Mouse (Mus musculus) left cerebral cortex, postnatal 10 days (tissue): ENCODE data around the gene Hoxd13. TPM values are rescaled to one million over a fixed set of nuclear protein-coding genes. Genes with fewer than 3 reads are reported as not detected.

Source experiments
- DNase-seq, 2 experiments: peaks; one replicate each; pipeline ENCODE4 v3.0.0; 2021 to 2022; ENCODE audit warnings: low spot score in 2 of 2, mixed read lengths in 1 of 2; ENCODE audit errors: extremely low spot score in 1 of 2
- intact Hi-C: fragments of 180-260 bp; cut with DNase I; formaldehyde crosslinking; loops from one replicate; pipeline ENCODE4 v1.15.1; 2025
- total RNA-seq, 2 experiments: library from RNA; stranded (reverse); gene quantifications; 2 replicates each; pipeline ENCODE4 v1.2.3; 2021

The Hoxd13 gene
- total RNA-seq, 2 experiments from 2014 or later: not detected

DNA sequence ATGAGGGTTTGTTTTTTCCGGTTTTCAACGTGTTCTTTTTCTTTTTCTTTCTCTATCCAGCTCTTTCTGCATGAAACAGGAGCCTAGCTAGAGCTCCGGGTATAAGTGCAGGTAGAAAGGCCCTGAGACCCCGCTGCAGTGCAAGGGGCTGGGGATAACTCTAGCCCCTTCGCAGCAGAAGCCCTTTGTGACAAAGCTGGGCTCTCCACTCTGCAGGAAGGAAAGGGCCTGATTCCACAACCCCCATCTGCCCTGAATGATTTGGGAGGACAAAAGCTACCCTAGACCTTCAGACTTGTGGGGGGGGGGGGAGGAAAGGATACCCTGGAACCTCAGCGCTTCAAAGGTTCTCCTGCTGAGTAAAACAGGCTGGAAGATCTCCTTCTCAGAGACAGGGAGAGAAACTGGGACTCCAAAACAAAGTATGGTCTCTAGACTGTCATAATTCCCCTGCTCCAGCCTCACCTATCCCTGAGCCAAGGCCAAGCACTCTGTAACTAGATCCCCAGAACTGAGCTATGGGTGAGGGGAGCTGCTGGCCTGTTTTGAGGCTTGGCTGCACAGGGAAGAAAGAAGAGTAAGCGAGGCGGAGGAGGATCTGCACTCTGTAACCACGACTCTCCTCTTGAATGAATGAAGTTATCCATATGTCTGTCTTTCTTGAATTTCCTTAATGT lies 8.4 kb downstream of the Hoxd13 start:
- intact Hi-C loops: no loop called here
- DNase-seq: no peak

DNA sequence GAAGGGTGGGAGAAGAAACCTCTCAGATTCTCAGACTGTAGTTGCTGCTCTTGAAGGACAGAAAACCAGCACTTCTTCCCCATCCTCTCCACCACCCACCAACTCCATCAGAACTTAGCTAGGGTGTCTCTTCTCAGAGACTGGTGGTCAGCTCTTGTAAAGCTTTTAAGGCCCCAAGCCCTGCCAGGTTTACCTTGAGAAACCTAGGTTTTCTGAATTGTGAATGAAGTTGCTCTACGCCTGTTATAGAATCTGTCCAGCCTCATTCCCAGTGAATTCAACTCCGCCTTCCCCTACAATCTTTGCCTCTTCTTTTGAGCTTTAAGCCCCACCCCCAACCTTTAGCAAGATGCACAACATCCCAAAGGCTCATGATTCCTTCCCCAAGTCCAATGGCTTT lies 9.0 kb downstream of the Hoxd13 start:
- intact Hi-C loops: no loop called here
- DNase-seq: no peak

DNA sequence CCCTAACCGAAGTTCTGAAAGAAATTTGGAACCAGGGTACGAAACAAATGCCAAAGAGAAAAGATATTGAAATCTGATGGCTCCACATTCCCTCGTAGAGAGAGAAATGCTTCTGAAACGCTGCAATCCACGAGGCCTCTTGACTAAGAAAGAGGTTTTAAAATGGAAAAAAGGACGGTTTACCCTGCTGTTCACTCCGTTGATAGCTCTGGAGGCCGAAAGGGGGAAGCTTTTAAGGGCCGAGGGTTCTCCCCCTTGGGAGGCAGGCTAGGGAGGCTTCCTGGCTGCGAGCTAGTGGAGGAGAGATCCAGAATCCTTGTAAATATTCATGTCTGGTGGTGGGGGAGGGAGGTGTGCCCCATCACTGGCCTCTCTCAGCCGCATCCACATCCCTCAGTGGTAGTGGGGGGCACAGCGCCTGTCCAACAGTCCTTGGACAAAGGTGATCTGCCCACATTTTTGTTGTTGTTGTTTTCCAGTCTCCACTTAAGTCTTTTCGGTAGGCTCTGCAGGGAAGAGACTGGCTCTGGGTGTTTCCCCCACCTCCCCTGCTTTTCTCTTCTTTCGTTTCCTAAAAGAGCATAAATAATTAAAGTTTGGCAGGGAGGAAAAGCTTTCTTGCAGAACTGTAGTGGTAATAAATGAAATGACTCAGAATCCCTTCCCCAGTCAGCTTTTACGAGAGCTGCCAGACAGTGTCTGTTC lies 10.9 kb downstream of the Hoxd13 start, which contains the start of gene Hoxd11:
Gene Hoxd11, plus strand, starts transcription at position 667 of the 705 bp plus-strand sequence.
- DNase-seq: no peak
- intact Hi-C loops: no loop called here

DNA sequence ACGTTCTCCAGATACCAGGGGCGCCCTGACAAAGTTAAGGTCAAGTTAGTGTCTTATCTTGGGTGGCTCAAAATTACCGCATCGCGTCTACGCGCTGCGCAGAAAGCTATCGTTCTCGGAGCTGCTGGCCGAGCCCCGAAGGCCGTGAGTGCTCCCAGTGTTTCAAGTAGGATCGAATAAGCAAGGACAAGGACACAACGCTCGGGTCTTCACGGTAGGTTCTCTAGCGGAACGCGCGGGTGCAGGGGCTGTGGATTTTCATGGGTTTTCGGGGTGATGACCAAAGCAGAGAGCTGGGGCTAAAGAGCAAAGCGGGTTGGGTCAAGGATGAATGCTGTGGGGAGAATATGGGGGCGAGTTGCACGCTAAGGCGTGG lies 11.5 kb downstream of the Hoxd13 start:
- intact Hi-C loops: no loop called here
- DNase-seq: no peak

DNA sequence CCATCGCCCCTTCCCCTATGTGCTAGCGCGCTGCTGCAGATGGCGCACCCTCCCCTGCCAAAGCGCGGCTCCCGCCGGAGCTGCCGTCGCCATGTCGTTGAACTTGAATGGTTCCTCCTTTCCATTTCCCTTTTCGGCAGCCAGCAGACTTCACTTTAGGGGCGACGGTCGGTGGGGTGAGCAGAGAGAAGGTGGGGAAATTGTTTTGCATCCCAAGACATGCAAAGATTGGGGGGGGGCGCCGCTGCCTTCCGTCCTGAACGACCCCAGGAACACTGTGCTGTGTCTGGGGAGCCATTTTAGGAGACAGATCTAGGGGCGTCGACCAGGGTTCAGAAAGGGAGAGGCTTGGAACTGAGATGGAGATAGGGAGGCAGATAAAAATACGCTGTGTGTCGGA lies 11.9 kb downstream of the Hoxd13 start:
- no peak for DNase-seq
- intact Hi-C loops: no loop called here

DNA sequence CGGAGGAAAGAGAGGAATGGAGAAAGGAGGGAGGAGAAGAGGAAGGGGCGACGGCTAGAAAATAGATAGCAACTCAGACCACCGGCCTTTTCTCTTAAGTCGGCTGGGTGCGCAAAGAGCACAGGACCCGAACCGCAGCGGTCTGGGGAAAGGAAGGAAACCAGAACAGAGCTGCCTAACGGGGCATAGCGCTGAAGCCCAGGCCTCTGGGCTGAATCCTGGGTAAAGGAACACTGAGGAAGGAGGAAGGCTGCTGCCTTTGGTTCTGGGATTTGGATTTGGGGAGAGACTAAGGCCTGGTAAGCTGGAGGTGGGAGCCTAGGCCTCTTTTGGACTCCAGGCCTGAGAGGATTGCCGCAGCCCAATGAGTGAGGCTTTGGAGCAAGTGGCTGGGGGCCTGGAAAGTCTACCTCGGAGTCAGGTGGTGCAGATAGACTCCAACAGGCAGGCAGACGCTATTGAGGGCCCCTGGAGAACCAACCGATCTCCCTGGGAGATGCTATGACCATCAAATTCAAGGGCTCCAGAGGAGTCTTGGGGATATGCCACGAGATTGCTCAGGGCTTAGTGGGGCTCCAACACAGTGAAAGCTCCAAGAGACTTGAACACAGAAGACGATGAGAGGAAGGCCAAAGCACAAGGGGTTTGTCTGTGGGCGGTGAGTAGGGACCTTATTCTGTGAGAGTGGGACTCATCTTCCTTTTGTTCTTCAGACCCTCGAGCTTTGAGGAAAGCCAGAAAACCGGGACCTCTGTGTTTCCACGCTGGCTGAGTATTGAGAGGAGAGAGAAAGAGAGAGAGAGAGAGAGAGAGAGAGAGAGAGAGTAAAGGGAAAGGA lies 12.7 kb downstream of the Hoxd13 start:
- no peak for DNase-seq
- intact Hi-C loops: no loop called here

DNA sequence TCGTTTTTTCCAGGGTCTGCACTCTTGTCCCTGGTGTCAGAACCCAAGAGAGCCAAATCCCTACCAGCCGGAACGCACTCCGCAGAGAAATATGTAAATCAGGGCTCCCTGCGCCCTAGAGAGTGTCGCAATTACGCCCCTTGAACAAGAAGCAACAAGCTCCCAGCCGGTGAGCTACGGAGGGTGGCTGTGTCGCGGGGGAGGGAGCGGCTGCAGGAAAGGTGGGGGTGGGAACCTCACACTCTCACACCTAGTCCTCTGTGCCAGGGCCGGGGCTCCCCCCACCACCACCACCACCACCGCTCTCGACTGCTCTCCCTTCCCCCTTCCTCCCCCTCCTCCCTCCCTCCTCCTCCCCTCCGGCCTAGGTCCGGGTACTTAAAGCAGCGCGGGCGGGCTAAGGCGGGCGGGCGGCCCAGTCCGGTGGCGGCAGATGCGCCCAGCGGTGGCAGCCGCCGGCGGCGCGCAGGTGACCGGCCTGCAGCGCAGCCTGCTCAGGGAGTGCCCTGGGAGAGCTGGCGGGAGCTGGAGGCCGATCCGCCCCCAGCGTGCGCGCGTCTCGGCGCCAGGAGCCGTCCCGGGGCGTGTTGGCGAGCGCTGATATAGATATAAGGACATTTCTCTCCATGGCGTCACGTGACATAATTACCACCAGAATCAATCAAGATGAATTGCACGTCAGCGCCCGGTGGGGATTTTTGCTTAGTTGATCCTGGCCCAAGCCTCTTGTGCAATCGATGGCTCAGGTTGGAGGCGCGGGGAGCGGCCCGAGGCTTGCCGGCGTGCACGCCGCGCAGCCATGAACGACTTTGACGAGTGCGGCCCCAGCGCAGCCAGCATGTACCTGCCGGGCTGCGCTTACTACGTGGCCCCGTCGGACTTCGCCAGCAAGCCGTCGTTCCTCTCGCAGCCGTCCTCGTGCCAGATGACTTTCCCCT lies 13.8 kb downstream of the Hoxd13 start:
- intact Hi-C loops: no loop called here
- DNase-seq: no peak

DNA sequence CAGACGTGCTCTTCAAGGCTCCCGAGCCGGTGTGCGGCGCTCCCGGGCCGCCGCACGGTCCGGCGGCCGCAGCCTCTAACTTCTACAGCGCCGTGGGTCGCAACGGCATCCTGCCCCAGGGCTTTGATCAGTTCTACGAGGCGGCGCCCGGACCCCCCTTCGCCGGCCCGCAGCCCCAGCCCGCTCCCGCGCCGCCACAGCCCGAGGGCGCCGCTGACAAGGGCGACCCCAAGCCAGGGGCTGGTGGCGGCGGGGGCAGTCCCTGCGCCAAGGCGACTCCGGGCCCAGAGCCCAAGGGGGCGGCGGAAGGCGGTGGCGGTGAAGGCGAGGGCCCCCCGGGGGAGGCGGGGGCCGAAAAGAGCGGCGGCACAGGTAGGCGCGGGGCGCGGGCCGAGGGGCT lies 14.7 kb downstream of the Hoxd13 start:
- intact Hi-C loops: no loop called here
- DNase-seq: no peak

DNA sequence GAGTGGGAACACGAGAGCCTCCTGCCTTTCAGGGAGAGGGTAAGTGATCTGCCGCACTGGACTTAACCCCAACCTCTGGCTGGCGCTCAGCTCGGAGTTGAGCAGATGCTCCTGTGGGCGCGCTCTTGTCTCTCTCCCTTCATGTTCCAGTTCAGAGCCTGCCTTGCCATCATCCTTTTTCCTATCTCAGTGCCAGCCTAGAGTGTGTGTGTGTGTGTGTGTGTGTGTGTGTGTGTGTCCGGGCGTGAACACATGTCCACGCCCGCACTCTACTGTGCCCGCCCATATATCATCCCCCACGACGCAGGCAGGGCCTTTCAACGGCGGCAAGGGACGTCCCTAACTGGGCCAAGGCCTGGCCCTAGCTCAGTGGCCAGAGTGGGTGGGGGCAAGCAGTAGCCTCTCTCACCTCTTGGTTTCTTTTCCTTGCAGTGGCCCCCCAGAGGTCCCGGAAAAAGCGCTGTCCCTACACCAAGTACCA lies 15.4 kb downstream of the Hoxd13 start:
- intact Hi-C loops: no loop called here
- DNase-seq: no peak

DNA sequence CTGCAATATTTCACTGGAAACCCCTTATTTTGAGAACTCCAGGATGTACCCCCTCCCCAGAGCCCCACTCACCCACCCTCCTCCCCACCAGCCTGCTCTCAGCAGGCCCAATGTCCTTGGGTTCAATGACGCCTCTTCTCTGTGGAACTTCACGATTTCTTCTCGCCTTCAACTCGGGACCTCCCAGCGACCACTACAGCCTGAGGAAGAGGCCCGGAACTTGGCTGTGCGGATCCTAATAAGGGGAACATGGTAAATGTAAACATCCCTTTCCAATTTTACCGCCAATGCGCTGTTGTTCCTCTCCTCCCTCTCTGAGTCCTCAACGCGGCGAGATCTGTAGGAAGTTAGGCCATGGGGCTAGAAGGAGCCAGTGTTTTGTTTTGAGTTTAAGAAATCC lies 16.0 kb downstream of the Hoxd13 start:
- intact Hi-C loops: no loop called here
- DNase-seq: no peak

DNA sequence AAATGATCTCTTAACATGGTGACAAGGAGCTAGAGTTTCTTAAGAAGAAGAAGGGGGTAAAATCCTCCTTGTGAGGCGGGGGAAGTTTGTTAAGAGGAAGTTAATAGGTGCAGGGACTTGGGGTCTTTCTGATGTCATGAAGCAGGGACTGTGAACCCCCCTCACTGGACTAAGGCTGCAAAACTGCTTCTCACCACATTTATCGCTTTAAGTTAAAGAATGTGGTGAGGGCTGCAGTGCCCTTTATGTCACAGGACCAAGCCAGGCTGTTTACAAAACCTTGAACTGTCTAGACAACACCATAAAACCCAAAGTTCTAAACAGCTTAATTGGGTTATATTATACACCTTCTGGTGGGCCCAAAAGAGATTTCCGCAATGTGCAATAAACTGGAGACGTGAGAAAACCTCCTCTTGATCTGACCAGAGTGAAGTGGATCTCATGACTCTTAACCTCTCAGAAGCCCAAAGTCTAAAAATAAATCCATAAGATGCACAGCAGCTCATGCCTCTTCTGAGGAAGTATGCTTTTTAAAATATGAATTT lies 17.0 kb downstream of the Hoxd13 start:
- intact Hi-C loops: no loop called here
- DNase-seq: no peak

DNA sequence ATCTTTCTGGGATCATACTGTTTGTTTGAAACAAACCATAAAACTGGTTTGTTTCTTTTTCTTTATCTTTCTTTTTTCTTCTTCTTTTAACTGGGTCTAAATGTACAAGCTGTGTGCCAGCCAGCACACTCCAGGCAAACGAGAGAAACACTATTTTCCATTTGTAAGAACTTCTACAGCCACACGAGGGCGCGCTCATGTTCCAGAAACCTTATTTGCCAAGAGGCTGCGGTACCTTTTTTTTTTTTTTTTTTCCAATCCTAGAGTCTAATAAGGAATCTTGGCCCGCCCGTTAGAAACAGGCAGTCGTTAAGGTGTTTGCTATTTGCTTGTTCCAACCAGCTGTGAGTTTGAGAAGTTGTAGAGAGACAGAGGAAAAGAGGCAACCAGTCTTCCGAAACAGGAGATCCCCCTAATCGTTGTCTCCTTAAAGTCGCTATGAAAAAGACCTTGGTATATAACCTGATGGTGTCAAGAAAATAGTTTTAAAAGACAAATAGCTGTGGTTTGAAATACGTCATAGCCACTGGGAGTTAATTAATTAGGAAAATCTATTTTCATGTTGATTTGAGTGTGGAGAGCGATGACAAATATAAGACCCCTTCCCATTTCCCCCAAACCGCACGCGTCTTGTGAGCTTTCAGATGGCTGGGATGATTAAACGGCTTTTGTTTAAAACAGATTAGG lies 18.3 kb downstream of the Hoxd13 start:
- intact Hi-C loops: no loop called here
- peak in 1 of 2 experiments; percentile 53 for DNase-seq

DNA sequence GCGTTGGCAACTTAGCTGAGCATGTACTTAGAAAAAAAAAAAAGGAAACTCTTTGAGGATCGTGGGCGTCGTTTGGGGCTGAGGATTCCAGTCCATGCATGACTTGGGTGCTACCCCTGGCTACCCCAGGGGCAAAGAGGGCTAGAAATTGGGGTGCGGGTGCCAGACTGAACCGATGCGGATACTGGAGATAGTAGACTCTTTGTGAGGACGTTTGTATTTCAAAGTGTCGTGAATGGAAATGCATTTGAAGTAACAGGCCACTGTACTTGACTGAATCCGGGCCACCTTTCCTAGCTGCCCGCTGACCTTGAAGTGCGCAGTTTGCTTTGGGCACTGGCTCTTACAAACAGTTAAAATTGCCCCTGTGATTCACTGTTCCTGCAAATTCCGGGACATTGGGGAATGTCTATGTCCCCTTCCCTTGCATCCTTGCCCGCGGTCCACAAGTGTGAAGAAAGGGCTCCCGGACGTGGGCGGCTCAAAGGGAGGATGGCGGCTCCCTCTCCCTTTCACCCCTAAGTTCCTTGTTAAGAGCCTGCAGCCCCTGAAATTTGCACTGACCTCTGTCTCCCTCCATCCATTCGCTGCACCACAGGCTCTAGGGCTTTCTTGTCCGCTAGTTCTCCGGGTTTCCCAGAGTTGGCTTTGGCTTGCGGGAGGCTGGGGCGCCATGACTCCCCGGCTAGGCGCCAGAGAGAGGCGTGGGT lies 19.0 kb downstream of the Hoxd13 start:
- DNase-seq: no peak
- intact Hi-C loops: no loop called here

DNA sequence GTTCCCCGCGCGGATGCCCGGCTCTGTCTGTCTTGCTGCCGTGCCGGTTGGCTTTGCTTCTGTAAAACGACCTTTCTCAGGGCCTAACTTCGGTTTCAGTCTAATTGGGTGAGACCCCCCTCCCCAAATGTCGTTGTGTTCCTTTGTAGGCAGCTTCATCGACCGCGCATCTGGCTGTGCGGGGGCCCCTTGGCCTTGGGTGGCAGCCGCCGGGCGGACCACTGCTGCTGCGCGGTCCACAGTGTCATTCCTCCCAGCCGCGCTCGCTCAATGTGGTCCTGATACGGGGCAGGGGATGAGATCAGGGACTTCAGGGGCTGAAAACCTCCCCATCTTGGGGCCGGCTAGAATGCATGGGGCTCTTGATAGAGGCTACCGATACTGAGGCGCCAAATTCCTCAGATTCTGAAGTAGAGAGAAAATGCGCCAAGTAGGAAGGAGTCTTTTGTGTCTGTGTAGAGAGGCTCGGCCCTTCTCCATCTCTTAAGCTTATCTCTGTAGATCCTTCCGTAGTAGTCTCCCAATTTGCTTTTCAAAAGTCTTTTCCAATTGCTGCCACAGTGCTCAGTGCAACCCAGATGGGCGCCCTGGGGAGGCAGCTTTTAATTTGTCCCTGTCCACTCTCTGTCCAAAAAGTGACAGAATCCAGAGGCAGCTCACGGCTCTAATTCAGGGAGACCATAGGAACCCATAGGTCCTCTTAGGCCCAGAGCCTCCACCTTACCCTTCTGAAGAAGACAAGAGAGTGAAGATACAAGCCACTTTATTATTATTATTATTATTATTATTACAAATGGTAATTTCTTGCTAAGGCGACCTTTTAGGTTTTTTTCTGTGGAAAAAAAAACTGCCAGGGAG lies 19.8 kb downstream of the Hoxd13 start:
- intact Hi-C loops: no loop called here
- DNase-seq: no peak

DNA sequence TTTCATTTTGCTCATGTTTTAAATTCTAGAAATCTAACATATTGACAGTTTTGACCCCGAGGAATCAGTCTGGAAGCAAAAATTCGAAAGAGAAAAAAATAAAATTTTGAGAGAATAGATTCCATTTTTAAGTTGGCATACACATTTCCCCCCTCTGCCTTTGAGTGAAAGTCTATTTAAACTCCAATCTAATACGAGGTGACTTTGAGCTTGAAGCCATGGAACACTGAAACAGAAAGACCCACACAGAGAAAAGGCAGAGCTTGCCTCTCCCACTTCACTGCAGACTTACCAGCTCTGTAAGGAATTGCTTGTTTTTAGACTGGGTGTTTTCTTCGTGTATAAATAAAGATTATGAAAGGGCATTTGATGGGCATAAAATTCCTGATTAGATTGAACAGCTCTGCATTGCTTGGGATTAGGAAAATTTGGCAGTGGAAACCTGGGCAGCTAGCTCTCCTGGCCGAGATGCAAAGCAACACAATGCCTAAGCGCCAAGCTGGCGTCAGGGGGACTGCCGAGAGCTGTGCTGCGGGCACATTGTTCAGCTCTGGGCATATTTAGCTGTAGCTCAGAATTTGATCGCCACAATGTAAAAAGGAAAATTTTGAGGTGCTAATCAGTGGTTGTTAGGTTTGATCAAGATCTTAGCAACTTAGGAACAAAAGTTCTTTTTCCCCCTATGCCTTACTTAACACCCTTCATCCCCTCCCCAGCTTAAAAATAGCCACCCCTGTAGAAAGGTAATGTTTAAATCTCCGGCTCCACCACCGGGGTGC lies 20.9 kb downstream of the Hoxd13 start:
- DNase-seq: no peak
- intact Hi-C loops: no loop called here
